Mouse (Mus musculus) mammary gland, adult 2 months (tissue): ENCODE data around the gene Sdhd. TPM values are rescaled to one million over a fixed set of nuclear protein-coding genes. Genes with fewer than 3 reads are reported as not detected.

Source experiments
- polyA plus RNA-seq: library from polyadenylated mRNA; depleted of rRNA; stranded (reverse); fragments of >200 nt; gene quantifications from 2 replicates; pipeline ENCODE4 v1.2.3, GENCODE M21; 2012; ENCODE audit warnings: low replicate concordance; rRNA removed

The Sdhd gene
- polyA plus RNA-seq = 195 and 408 TPM in 2 replicates

DNA sequence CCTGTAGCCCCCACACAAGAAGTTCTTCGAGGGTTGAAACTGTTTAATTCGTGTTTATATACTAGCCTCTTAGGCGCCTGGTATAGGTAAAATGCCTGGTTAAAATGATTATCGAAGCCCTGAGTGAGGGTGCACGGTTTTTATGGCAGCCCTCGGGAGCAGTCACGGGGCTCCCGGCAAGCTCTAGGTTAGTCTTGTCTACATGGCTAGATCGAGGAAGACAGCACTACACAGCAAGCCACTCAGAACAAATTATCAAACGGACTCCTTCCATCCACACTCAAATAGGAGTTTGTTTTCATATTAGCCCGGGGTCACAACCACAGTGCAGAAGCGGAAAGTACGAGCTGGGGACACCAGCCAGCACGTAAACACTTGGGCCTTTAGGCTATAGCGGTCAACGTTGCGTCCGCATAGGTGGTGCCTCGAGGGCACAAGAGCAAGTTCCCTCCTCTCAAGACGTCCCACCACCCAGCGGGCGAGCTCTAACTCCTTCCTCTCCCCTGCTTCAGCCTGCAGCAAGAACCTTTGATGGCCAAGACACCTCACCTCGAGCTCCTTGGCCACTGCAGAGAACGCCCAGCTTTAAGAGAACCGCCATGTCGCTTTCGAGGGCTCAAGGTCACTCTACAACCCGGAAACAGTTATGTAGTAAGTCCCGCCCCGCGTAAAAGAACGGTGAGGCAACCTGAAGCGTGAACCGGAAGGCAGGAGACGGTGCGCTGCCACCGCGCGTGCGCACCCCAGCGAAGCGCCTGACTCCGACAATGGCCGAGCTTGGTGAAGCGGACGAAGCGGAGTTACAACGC lies at the start of gene Sdhd, which contains the start of gene Timm8b:
Gene Sdhd (minus strand): TSS at position 624 of the 809 bp plus-strand sequence.
Gene Timm8b (plus strand): TSS at position 722 of the 809 bp plus-strand sequence.

GRCm38 (mm10) chr9:50616766-50617603 lies 13.4 kb upstream of the Sdhd start, which contains the start of the genes Pih1d2 and Nkapd1:
Gene Pih1d2 (plus strand): TSS chr9:50617321.
Gene Nkapd1 (minus strand): TSS chr9:50617464.

DNA sequence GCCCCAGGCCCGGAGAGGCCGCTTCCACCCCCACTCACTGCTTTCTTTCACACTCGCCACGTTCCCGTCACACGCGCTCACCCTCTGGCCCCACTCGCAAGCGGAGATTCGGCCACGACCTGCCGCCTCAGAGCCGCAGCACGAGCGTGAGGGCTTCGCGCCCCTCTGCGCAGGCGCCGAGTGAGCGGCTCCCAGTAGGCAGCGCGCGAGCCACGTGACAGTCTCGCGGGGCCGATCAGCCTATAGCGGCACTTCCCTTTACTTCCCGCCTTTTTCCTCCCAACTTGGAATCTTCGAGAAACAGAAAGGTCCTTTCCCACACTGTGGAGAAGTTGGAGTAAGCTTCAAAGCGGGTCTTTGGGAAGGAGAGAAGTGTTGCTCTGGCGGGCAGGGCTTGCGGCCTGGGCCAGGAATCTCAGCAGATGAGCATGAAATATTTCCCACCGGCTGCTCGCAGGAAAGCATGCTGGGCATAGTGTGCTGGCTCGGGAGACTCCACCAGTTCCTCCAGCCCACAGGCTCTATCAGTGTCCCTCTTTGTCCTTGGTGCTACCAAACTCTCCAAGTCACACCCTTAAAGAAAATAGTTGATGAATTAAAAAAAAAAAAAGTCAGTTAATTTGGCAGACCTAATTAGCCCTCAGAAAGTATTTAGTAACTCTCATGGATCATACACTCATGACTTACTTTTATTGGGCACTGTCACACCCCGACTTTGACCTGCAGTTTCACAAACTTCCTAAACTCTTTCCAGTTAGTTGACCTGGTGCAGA lies 42.3 kb downstream of the Sdhd start, which contains the start of gene Tex12:
Gene Tex12 (minus strand): TSS at position 181 of the 773 bp plus-strand sequence.

DNA sequence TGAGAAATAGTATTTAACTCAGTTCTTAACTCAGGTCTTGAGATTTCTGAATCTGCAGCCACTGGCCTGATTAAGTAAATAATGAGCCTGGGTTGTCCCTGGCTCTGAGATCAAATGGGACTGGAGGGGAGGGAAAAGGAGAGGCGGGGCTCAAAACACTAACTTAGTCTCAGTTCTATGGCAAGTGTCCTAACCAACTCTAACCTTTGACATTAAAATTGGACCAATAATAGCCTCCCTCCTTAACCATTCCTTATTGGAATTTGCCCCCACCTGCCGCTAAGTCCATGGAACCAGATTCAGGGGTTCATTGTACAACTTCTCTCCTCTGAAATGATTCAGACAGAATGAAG lies 48.5 kb downstream of the Sdhd start, which contains the start of gene Bco2:
Gene Bco2 (minus strand): TSS at position 88 of the 353 bp plus-strand sequence.

GRCm38 (mm10) chr9:50554241-50555093 lies 49.1 kb downstream of the Sdhd start, which contains the start of gene Il18:
Gene Il18 (plus strand): TSS chr9:50554827.

Other genes with a start within 250 kb of the Sdhd start
- 23.0 and 52.4 TPM in 2 replicates for gene Plet1, start 109.3 kb downstream of the Sdhd start, polyA plus RNA-seq
- 41.4 and 42.1 TPM in 2 replicates for gene Pts, start 75.1 kb downstream of the Sdhd start, polyA plus RNA-seq
- gene Il18, start 49.0 kb downstream of the Sdhd start, polyA plus RNA-seq = 6.0 and 6.4 TPM in 2 replicates
- 0.41 and 1.1 TPM in 2 replicates for gene Bco2, start 48.6 kb downstream of the Sdhd start, polyA plus RNA-seq
- not detected in 2 replicates for gene Tex12, start 42.5 kb downstream of the Sdhd start, polyA plus RNA-seq
- gene Timm8b, start 98 bp upstream of the Sdhd start, polyA plus RNA-seq = 107 and 163 TPM in 2 replicates
- 0.35 and 0.47 TPM in 2 replicates for gene Pih1d2, start 13.5 kb upstream of the Sdhd start, polyA plus RNA-seq
- gene Nkapd1, start 13.7 kb upstream of the Sdhd start, polyA plus RNA-seq = 5.4 and 6.1 TPM in 2 replicates
- gene Dlat, start 56.0 kb upstream of the Sdhd start, polyA plus RNA-seq = 41.2 and 97.6 TPM in 2 replicates
- gene Dixdc1, start 135.7 kb upstream of the Sdhd start, polyA plus RNA-seq = 3.7 and 6.5 TPM in 2 replicates
- 3.3 and 8.8 TPM in 2 replicates for gene 2310030G06Rik, start 142.7 kb upstream of the Sdhd start, polyA plus RNA-seq
- 134 and 432 TPM in 2 replicates for gene Cryab, start 147.5 kb upstream of the Sdhd start, polyA plus RNA-seq
- gene Hspb2, start 148.5 kb upstream of the Sdhd start, polyA plus RNA-seq = 20.9 and 62.5 TPM in 2 replicates
- gene Fdxacb1, start 164.4 kb upstream of the Sdhd start, polyA plus RNA-seq = 3.0 and 4.3 TPM in 2 replicates
- 26.1 and 38.1 TPM in 2 replicates for gene Alg9, start 171.2 kb upstream of the Sdhd start, polyA plus RNA-seq
- gene 1110032A03Rik, start 171.7 kb upstream of the Sdhd start, polyA plus RNA-seq = 50.6 and 118 TPM in 2 replicates
- gene Ppp2r1b, start 241.5 kb upstream of the Sdhd start, polyA plus RNA-seq = 22.9 and 41.2 TPM in 2 replicates